Mouse (Mus musculus): Measurements from ENCODE around the gene Grik3.
A peak's percentile ranks its signal among the peaks of the same experiment; 100 is the strongest.

Gene Grik3

DNA sequence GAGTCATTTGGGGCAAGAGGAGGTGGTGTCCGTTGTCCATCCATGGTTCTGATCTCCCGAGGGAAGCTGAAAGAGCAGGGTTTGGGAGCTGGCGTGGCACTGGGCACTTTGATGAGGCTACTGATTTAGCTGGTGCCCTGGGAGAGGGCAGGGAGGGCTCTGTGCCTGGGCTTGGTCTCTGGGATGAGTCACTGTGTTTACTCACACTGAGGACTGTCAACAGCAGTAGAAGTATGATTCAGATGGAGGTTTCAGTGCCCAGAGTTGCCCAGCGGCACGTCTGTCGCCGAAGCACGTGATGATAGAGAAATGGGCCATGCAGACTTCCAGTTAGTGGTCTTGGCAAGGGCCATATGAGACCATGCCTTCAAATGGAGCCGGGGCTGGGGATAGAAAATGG is 63.3 kb downstream of the Grik3 start:
- DNase-seq = no peak

DNA sequence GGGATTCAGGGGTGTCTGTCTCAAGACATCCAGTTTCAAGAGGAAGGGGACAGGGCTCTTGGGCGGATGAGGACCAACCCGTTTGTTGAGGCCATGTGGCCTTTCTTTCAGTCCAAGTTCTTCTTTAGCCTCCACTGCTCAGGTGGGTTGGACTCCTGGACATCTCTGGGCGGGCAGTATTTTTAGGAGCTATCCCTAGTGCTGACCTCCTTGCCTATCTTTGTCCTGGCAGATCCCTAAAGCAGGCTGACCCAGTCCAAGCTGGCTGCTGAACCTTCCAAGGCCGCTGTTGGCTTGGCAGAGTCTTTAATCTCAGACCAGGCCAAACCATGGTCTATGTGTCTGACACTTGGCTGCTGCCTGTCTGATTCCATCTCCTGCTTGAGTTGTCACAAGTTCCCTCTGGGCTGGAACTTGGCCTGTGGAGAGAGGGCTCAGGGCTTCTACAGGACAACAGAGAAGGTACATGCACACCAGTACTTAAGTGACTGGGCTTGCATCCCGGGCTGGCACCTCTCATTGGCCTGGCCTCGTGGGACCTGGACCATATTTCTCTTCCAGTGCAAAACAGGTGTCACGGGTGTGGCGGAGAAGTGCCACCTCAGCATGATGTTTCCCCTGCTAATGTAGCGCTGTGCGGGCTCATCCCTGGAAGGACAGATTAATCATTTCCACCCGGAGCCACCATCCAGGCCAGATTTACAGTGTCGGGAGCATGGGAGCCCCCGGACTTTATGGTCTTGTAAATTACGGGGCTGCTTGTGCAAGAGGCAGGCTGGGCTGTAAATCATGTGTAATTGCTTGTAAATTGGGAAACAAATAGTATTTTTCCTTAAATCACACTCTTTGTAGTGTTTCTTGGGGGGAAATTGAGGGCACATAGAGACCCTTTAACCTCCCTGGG is 66.2 kb downstream of the Grik3 start:
- no peak for DNase-seq

DNA sequence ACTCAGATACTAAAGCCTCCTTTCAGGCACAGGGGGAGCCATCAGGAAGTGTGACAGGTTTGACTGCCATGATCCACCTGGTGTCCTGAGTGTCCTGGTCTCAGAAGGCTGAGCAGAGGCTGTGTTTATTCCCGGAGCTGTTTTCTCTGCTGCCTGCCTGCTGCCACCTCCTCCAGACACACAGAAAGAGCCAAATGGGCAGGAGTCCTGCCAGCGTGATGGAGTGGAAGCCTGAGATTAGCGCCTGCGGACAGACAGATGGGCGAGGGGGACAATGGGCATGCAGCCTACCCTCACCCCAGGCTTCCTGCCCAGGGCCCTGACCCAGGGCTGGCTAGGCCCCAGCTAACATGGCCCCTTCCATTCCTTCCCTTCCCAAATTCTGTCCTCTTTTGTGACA is 69.1 kb downstream of the Grik3 start:
- DNase-seq = no peak

DNA sequence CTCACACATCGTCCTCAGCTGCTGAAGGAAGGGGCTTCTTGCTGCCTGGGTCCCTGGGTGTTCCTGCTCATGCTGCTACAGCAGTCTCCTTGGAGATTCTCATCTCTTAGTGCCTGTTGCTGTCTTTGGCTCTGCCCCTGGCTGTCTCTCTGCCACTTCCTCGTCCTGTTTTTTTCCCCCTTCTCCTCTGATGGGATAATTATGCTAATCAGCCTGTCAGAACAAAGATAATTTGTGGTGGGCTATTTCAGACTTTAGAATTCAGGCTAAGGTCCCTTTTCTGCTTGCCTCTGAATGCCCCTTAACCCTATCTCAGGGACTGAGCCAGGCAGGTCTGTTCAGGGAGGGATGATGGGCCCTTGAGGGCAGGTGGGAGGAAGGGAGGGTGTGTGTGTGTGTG is 70.3 kb downstream of the Grik3 start:
- DNase-seq = no peak

DNA sequence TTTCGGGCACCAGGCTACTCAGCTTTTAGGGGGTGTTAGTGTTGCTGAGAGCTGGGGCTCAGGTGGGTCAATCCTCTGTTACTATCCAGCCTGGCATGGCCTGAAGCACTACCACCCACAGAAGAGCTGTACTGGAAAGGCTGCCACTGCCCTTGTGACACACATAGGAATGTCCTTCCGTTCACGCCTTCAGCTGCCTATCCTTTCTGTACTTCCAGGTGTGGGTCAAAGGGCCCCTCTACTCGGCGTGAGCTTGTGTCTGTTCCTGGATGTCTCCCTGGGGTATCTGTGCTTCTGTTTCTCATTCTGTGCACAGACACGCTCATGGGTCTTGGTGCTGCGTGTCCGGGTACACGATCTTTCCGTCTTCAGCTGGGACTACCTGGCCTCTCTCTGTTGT is 73.1 kb downstream of the Grik3 start:
- DNase-seq = no peak

DNA sequence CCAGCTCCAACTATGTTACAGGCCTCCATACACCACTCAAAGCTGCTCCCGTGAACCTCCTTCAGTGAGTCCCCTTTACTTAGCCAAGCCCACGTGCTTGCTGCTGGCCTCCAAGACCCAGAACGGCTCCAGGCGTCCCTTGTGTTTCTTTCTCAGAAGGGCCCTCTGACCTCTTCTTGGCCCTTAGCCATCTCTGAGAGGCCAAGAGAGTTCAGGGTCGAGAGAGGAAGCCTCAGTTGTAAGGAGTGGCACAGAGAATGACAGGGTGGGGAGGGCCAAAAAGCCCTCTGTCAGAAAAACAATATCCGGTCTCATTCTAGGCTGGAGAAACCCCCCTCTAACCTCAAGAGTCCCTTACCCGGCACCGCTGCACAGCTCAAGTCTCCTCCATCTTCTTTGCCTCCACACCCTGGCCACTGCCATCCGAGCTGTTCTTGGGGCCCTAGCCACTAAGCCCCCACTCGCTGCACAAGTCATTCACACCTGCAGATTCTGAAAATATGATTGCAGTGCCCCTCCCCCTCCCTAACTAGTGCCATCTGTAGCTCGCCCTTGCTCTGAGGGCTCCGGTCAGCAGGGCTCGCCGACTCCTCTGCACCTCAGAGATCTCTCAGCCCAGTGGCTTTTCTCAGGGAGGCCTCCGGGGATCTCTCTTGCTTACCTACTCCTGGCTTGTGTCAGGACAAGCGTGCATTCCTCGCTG is 73.7 kb downstream of the Grik3 start:
- peak; percentile 15 for DNase-seq

DNA sequence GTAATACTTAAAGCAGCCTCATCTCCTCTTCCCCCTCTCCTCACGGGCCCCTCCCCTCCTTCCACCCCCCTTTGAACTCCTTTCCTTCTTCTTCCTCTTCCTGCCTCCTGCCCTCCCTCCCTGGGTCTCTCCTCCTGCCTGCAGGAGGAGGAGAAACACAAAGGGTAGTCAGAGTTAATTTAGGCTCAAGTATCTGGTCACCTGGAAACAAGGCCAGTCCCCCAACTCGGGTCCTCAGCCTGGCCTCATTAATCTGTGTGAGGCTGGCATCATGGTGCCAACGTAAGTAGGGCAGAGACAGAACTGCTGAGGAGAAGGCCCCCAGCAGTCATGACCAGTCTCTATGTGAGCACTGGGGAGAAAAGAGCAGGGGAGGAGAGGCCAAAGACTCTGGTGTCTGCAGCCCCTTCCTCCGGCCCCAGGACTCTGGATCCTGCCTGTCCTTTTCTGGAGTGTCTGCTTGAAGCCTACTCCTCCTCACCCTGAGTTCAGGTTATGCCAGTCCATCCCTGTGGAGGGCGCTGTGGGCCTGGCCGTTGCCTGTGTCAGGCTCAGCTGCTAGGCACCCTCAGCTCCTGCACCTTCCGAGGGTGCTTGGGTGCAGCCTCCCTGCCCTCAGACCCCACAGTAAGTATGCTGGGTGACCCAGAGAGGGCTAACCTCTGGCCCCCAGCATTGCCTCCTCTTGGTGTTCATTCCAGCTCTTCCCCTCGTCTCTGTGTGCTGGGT is 75.4 kb downstream of the Grik3 start:
- DNase-seq = no peak

DNA sequence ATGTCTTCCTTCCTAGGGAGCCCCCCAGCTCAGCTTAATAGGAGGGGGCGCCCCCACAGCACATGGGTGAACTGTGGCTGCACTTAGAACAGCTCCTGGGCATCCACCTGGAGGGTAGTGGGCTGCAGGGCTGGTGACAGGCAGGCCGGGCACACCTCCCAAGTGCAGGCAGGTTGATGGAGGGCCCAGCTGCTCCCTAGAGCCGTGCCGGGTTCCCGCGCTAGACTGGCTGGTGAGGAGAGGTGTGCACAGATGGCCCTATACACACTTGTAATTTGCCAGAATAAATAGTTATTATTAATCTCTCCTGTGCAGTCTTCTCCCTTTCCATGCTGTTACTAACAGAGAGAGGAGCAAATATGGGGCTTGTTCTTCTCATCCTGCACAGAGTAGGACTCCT is 77.7 kb downstream of the Grik3 start:
- DNase-seq = no peak

DNA sequence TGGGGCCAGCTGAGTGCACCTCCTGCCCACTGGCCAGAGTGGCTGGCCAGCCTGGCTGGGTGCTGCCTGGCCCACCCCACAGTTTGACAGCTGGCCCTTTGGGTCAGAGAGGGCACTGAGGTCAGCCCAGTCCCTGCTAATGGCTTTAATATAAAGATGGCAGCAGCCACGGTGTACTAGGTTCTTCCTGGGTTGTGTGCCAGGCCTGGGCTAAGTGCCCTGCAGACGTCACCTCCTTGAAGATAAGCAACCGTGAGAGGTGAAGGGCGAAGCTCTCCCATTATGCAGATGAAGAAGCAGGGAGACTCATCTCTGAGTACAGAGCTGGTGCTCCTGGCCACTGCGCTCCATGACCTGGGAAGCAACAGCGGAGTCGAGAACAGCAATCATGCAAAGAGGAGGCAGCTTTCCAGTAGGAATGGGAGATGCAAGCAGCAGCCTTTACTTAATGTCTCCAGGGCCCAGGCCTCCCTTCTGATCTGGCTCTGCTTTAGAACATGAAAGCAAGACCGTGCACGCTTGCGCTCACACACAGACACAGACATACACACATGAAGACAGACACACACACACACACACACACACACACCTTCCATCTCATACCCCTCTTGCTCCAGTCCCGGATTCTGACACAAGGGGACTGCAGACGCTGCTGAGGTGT is 81.3 kb downstream of the Grik3 start:
- no peak for DNase-seq

DNA sequence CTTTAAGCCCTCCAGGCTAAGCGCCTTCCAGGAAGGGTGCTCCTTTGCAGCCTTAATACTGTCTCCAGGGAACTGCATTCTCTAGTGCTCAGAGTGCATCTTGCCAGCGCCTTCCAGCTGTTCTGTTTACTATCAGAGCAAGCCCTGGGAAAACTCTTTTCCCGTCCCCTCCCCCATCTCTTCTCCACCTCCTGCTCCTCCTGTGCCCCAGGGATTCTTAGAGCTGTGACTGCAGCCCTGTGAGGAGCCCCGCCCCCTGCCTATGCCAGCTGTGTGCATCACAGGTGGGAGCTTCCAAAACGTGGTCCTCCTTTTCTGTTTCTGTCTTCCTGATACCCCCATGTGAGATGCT is 81.8 kb downstream of the Grik3 start:
- DNase-seq = no peak

DNA sequence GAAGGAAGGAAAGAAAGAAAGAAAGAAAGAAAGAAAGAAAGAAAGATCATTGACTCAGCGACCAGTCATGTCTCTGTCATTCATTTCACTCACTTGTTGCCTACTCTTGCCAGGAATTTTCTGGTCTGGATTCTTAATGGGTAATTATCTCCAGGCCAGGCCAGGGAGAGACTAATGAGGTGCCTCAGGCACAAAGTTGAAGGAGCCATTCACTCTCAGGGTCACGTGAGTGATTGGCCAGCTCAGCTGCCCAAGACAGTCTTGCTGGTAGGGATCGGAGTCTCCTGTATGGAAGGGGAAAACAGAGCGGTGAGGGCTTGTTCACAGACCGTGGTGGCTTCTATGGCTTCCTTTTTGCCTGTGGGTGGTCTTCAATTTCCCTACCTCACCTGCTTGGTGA is 82.5 kb downstream of the Grik3 start:
- peak; percentile 1 for DNase-seq

DNA sequence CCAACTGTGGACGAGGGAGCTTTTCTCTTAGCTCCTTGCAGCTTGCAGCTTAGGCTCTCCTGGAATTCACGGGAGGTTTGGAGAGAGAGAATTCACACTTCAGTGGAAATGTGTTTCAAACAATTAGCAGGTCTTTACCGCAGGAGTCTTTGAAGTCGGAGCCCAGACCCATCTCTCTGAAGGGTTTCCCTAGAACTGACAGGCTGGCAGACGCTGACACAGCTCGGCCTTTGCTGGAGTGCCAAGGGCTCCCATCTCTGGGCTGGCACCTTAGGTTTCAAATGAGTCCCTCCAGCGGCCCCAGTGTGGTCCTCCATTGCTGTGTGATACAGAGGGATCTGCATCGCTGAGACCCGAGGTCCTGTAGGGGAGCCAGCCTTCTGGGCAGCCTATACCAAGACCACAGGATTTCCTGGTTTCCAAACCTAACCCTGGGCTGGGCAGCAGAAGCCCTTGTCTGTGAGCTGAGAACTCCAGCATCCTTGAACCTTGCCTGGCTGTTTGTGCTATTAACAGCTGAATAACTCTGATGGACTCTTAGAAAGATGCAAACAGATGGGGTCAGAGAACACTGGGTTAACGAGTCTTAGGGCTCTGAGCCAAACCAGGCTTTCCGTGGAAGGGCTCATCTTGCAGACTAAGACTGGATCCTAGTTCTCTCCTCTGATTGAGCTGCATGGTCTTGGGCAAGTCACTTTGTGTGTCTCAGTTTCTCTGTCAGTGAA is 83.6 kb downstream of the Grik3 start:
- DNase-seq = no peak

DNA sequence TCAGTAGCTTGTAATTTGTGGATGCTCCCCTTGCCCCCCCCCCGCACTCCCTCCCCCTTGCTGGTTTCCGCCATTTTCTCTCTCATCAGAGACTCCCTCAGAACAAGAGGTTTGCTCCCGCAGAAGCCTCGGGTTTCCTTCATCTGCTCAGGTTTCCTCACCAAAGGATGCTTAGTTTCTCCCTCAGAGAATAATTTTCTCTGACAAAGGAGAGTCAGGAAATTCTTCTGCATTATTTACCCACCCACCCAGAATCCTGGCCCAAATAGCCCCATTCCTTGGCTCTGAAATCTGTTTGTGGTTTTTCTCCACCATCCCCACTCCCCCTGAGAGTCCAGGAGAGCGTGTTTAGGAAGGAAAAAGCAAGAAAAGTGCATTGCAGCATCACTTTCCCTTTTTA is 89.8 kb downstream of the Grik3 start:
- DNase-seq = no peak

DNA sequence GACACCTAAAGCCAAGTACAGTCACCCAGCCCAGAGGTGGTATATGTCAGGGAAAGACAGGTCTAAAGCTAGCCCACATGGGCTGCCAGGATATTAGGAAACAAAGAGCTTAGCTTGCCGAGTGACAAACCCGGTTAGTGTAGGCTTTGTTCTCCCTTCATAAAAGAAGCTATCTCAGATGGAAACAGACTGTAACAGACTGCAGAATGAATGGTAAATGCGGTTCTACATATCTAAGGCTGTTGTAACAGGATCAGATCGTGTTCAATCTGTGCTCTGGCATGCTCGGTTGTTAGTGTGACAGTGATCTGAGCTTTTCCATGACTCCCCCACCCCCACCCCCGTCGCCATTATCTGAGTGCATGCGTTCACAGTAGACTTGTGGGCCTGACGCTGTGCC is 92.8 kb downstream of the Grik3 start:
- DNase-seq = no peak

DNA sequence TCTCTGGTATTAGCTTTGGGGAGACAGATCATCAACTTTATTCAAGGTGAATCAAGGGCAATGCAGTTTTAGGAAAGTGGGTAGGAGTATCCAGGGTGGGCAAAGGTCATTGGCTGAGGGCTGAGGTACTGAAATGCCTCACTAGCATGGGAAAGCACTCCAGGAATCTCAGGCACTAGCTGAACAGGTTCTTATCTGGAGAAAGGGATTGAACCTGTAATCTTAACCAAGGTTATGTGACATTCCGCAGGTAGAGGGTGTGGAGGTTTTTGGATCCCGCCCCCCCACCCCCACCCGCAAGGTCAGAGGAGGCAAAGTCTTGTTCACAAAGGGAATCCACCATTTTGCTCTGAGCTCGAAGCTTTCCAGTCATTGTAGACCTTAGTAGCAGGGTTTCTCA is 93.4 kb downstream of the Grik3 start:
- DNase-seq = no peak

DNA sequence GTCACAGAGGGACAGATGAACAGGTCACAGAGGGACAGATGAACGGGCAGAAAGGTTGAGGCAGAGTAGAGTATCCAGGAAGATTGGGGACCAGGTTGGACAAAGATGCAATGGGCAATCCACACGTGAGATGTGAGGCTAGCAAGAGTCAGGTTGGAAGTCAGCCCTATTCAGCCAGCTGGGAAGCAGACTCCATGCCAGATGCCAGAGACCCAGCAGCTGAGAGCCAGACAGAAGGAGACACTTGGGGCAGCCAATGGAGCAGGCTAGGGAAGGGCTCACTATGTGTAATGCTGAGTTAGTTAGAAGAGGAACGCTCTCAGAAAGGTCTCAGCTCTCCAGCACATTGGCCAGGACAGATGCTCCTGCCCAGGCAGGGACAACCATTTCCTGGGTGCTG is 94.2 kb downstream of the Grik3 start:
- DNase-seq = no peak

DNA sequence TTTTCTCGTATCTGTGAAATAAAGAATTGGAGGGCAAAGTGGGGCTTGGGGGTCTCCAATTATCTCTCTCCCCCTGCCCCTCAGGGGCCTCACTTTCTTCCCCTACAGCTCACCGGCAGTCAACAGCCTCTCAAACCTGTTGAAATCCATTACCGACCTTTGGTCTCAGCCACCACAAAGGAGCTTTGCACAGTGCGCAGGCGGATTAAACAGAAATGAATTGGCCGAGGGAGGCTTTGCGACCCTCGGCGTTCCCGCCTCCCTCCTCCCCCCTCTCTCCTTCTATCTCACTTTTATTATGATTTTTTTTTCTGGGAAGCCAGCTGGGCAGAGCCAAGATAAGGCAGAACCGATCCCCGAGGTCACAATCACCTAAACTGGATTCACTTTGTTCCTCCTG is 97.1 kb downstream of the Grik3 start:
- no peak for DNase-seq

DNA sequence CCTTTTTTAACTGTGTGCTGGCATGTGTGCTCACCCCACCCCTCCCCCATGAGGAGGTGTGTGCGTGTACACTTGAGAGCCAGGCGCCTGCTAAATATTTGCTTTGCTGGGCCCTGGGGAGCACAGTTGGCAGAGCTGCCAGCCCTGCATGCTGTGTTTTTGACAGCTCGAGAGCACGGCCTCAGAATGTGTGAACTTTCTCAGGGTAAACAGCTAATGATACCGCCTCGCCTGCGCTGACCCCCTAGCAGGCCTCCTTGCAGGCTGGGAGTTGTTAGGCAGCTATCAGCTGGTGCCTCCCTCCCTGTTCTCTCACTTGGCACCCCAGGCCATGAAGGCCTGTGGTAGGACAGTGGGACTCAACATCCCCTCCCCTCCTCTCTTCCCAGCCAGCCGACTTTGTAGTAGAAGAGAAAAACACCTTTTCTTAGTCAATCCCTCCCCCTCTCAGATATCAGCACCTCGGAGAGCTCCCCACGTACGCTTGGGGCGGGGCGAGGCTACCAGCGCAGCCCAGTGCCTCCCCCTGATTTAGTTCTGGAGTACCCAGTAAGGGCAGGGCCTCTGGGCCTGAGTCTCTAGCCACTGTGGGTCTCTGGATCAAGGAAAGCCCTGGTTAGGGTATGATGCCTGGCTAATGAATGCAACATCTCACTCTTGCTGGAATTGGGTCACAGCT is 99.9 kb downstream of the Grik3 start:
- peak; percentile 4 for DNase-seq

DNA sequence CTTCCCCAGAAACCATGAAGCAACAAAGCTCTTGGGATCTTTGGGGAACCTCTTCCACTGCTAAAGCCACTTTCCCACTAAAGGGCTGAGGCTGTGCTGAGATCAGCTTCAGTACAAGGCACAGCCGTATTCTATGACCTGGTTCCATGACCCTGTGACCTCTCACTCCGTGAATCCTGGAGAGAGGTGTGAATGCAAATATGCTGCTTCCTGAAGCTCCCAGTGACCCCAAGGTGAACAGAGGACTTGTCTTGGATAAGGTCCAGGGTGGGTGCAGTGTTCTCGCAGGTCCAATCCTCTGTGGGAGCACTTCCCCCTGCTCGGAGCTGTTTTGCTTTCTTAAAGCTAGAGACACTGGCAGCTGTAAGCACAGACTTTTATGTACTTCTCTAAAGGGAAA is 102.2 kb downstream of the Grik3 start:
- no peak for DNase-seq

DNA sequence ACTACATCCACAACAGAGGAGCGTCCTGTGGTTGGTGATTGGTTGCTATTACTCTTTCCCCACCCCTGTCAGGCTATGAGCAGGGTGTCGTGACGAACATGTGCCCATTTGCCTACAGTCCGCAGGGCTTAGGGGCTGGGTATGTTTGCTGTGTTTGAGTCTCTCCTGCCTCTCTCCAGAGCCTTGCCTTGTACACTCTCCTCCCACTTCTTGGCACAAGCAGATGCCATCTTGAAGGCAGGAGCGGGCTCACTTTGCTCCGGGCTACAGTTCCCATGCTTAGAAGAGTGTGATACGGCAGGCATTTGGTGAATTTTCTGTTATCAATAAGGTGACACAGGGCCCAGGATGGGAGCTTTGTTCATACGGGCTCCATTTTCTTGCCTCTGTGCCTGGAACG is 104.5 kb downstream of the Grik3 start:
- DNase-seq = no peak

DNA sequence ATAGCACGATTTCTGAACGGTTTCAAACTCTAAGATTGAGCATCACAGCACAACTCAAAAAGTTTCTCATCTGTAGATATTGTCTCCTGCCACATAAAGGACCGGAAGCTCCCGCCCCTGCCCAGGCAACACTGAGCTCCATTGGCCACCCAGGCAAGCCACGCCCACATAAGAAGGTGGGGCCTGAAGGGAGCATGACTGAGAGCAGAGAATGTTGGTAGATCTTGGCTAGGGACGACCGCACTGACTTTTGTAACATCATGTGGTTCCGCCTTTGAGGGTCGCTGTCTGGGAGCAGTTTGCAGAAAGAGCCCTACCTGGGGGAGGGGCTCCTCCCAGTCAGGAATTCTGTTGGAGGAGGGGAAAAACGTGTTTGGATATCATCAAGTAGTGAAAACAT is 108.2 kb downstream of the Grik3 start:
- no peak for DNase-seq

DNA sequence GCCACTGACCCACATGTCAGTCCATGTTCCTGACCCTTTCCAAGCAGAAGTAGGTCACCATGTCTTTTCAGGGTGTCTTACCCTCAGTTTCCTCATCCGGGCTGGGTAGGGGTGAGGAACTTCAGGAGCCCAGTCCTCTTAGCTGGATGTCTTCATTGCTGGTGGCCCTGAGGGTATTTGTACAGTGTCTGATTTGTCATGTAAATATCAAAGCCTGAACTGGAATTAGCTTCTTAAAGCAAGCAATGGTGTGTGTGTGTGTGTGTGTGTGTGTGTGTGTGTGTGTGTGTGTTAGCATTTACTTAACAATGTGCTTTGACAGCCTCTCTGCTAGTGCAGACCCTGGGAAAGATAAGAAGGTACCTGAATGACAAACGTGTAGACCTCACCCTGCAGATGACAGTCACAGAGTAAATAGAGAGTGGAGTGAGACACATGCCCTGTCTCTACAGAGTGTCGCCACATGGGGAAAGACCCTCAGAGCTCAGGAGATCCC is 109.1 kb downstream of the Grik3 start:
- DNase-seq = no peak

Data from lung, postnatal 36 days (tissue).